Mouse (Mus musculus) embryonic facial prominence, embryonic 14.5 days (tissue): ENCODE results near the gene Trabd2b. TPM values are rescaled to one million over a fixed set of nuclear protein-coding genes. Genes with fewer than 3 reads are reported as not detected.

ENCODE experiments used
- ATAC-seq: fragments of 200-750 bp; cut with Nextera tagmentation; 2 replicates; pipeline ENCODE4 v1.8.0; 2017; ENCODE audit warnings: low read depth, moderate number of reproducible peaks, moderate TSS enrichment
- DNase-seq: peaks from one replicate; pipeline ENCODE4 v3.0.0-alpha.2; 2015; ENCODE audit warnings: low spot score
- H3K27ac ChIP-seq: fragments of 300-500 bp; sonication (generic); replicated peaks from 2 replicates; pipeline ENCODE4 v1.5.1; 2014; ENCODE audit warnings: low read depth, mild to moderate bottlenecking, low read length, moderate library complexity
- H3K27me3 ChIP-seq: fragments of 300-500 bp; sonication (generic); replicated peaks from 2 replicates; pipeline ENCODE4 v1.6.1; 2014; ENCODE audit warnings: low read length; ENCODE audit not compliant: control insufficient read depth, insufficient read depth
- H3K36me3 ChIP-seq: fragments of 300-500 bp; sonication (generic); 2 replicates; pipeline ENCODE4 v1.6.1; 2014; ENCODE audit warnings: low read length, mixed read lengths; ENCODE audit not compliant: control insufficient read depth, insufficient read depth
- H3K4me1 ChIP-seq: fragments of 300-500 bp; sonication (generic); 2 replicates; pipeline ENCODE4 v1.6.1; 2014; ENCODE audit warnings: antibody characterized with exemption, low read length; ENCODE audit not compliant: control insufficient read depth, insufficient read depth
- H3K4me2 ChIP-seq: fragments of 300-500 bp; sonication (generic); 2 replicates; pipeline ENCODE4 v1.6.1; 2014; ENCODE audit warnings: low read depth, mild to moderate bottlenecking, low read length, moderate library complexity, mixed read lengths
- H3K4me3 ChIP-seq: fragments of 300-500 bp; sonication (generic); 2 replicates; pipeline ENCODE4 v1.5.1; 2014; ENCODE audit warnings: low read depth, mild to moderate bottlenecking, low read length
- H3K9ac ChIP-seq: fragments of 300-500 bp; sonication (generic); 2 replicates; pipeline ENCODE4 v1.6.1; 2014; ENCODE audit warnings: low read depth, mild to moderate bottlenecking, low read length, moderate library complexity, mixed read lengths
- H3K9me3 ChIP-seq: fragments of 300-500 bp; sonication (generic); 2 replicates; pipeline ENCODE4 v1.6.1; 2016; ENCODE audit warnings: low read length; ENCODE audit not compliant: control insufficient read depth
- WGBS: fragments of 180-500 bp; shearing (Covaris S2); extraction: QIAGEN DNeasy Blood & Tissue Kit; methylation state at CpG from one replicate; pipeline ENCODE4 v1.1.7; 2014; 5-methylcytosine and 5-hydroxymethylcytosine counted together
- polyA plus RNA-seq: library from polyadenylated mRNA; unstranded; fragments of >200 nt; fragmentation: Nextera tagmentation; extraction: Ambion mirVana; gene quantifications from 2 replicates; pipeline ENCODE4 v1.2.1, GENCODE M21; 2014

The Trabd2b gene
- polyA plus RNA-seq, 1 experiment from 2014 or later, result 3.3 TPM

GRCm38 (mm10) chr4:114442186-114442585, 35.7 kb downstream of the Trabd2b start:
- Histone ChIP-seq H3K27me3 (no peaks in the 10 kb centered on the region), H3K9me3 (no peaks in the 10 kb centered on the region), H3K4me2 (no peak overlapping the region), H3K4me3 (no peak overlapping the region), H3K27ac (no peak overlapping the region), H3K4me1 (peaks cover 6% of the 10 kb centered on the region; the same call in 1 of the 2 replicates), H3K36me3 (no peaks in the 10 kb centered on the region), H3K9ac (no peak overlapping the region)
- no peak for ATAC-seq
- no peak for DNase-seq
- WGBS, result 72% methylated on average over 2 of the region's 2 CpGs

- no peaks in the 10 kb centered on the region for H3K27me3 ChIP-seq
- H3K9ac ChIP-seq, result no peak overlapping the region
- no peak overlapping the region for H3K4me3 ChIP-seq
- H3K36me3 ChIP-seq, result no peaks in the 10 kb centered on the region
- no peak overlapping the region for H3K27ac ChIP-seq
- no peaks in the 10 kb centered on the region for H3K9me3 ChIP-seq
- no peak for ATAC-seq
- peaks cover 6% of the 10 kb centered on the region; the same call in 1 of the 2 replicates for H3K4me1 ChIP-seq
- no peak for DNase-seq
- 87% methylated on average over 3 of the region's 3 CpGs for WGBS
- no peak overlapping the region for H3K4me2 ChIP-seq
Measured at GRCm38 (mm10) chr4:114442661-114443060, 36.1 kb downstream of the Trabd2b start.

- H3K36me3 ChIP-seq, result no peaks in the 10 kb centered on the region
- H3K27ac ChIP-seq, result no peak overlapping the region
- WGBS, result 68% methylated on average over 9 of the region's 9 CpGs
- no peak overlapping the region for H3K9ac ChIP-seq
- peak; percentile 73 for DNase-seq
- no peak overlapping the region for H3K4me3 ChIP-seq
- ATAC-seq, result 0 out of 2 replicates have a peak, but pooled peaks have one; percentile 6
- 0 out of 2 replicates have a peak, but pooled peaks cover 6% of the 10 kb centered on the region for H3K4me1 ChIP-seq
- H3K27me3 ChIP-seq, result no peaks in the 10 kb centered on the region
- no peak overlapping the region for H3K4me2 ChIP-seq
- no peaks in the 10 kb centered on the region for H3K9me3 ChIP-seq
Measured at GRCm38 (mm10) chr4:114448393-114449052, 42.0 kb downstream of the Trabd2b start.

GRCm38 (mm10) chr4:114453101-114453500, 46.6 kb downstream of the Trabd2b start:
- Histone ChIP-seq H3K9ac (no peak overlapping the region), H3K27me3 (no peaks in the 10 kb centered on the region), H3K4me3 (no peak overlapping the region), H3K4me2 (no peak overlapping the region), H3K9me3 (no peaks in the 10 kb centered on the region), H3K36me3 (no peaks in the 10 kb centered on the region), H3K27ac (no peak overlapping the region), H3K4me1 (0 out of 2 replicates have a peak, but pooled peaks cover 3% of the 10 kb centered on the region)
- WGBS, result 76% methylated on average over 3 of the region's 3 CpGs
- DNase-seq, result no peak
- no peak for ATAC-seq

- Histone ChIP-seq H3K9ac (no peak overlapping the region), H3K27ac (no peak overlapping the region), H3K4me3 (no peak overlapping the region), H3K9me3 (no peaks in the 10 kb centered on the region), H3K4me1 (no peaks in the 10 kb centered on the region), H3K4me2 (no peak overlapping the region), H3K36me3 (no peaks in the 10 kb centered on the region), H3K27me3 (no peaks in the 10 kb centered on the region)
- WGBS, result 80% methylated on average over 4 of the region's 4 CpGs
- ATAC-seq (no peak), DNase-seq (no peak)
Measured at GRCm38 (mm10) chr4:114454016-114454415, 47.5 kb downstream of the Trabd2b start.

- Histone ChIP-seq H3K27me3 (no peaks in the 10 kb centered on the region), H3K9ac (no peak overlapping the region), H3K4me3 (no peak overlapping the region), H3K36me3 (no peaks in the 10 kb centered on the region), H3K27ac (no peak overlapping the region), H3K9me3 (no peaks in the 10 kb centered on the region), H3K4me1 (no peaks in the 10 kb centered on the region), H3K4me2 (no peak overlapping the region)
- no peak for DNase-seq
- 80% methylated on average over 3 of the region's 3 CpGs for WGBS
- no peak for ATAC-seq
Measured at GRCm38 (mm10) chr4:114454495-114455186, 48.1 kb downstream of the Trabd2b start.

GRCm38 (mm10) chr4:114457111-114457510, 50.6 kb downstream of the Trabd2b start:
- no peaks in the 10 kb centered on the region for H3K4me1 ChIP-seq
- H3K4me3 ChIP-seq, result no peak overlapping the region
- H3K27ac ChIP-seq, result no peak overlapping the region
- no peak overlapping the region for H3K9ac ChIP-seq
- 83% methylated on average over 2 of the region's 2 CpGs for WGBS
- H3K9me3 ChIP-seq, result no peaks in the 10 kb centered on the region
- H3K36me3 ChIP-seq, result no peaks in the 10 kb centered on the region
- no peaks in the 10 kb centered on the region for H3K27me3 ChIP-seq
- ATAC-seq, result no peak
- no peak for DNase-seq
- H3K4me2 ChIP-seq, result no peak overlapping the region

- Histone ChIP-seq H3K27me3 (no peaks in the 10 kb centered on the region), H3K9me3 (no peaks in the 10 kb centered on the region), H3K36me3 (no peaks in the 10 kb centered on the region), H3K27ac (no peak overlapping the region), H3K9ac (no peak overlapping the region), H3K4me1 (no peaks in the 10 kb centered on the region), H3K4me2 (no peak overlapping the region), H3K4me3 (no peak overlapping the region)
- 36% methylated on average over 5 of the region's 5 CpGs for WGBS
- DNase-seq (no peak), ATAC-seq (peak; percentile 57; the same call in 1 of the 2 replicates)
Measured at GRCm38 (mm10) chr4:114459591-114459990, 53.1 kb downstream of the Trabd2b start.
